Mouse (Mus musculus) small intestine, adult 2 months (tissue): ENCODE measurements around the gene Jam2.

Experiments used
- CTCF ChIP-seq: fragments of 200-500 bp; IDR thresholded peaks from 2 replicates; pipeline ENCODE4 v1.5.1; 2012; ENCODE audit warnings: low read depth, mild to moderate bottlenecking, control low read depth, inconsistent platforms, low read length, moderate library complexity, mixed read lengths; ENCODE audit not compliant: insufficient replicate concordance, insufficient read length; ENCODE audit errors: extremely low read depth
- POLR2A ChIP-seq: fragments of 200-500 bp; IDR thresholded peaks from 2 replicates; pipeline ENCODE4 v1.6.1; 2012; ENCODE audit warnings: low read depth, mild to moderate bottlenecking, control low read depth, inconsistent platforms, low read length, moderate library complexity

DNA sequence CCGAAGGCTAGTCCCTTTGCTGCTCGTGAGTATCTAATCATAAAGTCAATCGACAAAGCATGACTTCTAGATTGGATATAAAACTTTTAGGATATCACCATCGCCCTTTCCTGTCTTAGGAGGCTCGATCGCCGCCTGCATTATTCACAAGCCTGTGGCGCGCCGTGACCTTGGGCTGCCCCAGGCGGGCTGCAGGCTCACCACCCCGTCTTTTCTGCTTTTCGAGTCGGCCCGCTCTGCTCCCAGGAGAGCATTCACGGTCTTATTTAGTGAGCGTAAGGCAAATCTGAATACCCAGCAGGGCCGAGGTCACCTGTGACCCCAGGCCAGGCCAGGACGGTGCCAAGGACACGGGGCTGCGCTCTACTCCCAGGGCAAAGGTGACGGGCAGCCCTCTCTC lies 60.4 kb downstream of the Jam2 start:
- TF ChIP-seq CTCF (no peak), POLR2A (no peak)
